Mouse (Mus musculus): Measurements from ENCODE around the gene Unc119. TPM values are rescaled to one million over a fixed set of nuclear protein-coding genes. Genes with fewer than 3 reads are reported as not detected.

The Unc119 gene
- polyA plus RNA-seq, 1 experiment from 2014 or later, result 68.6 TPM

DNA sequence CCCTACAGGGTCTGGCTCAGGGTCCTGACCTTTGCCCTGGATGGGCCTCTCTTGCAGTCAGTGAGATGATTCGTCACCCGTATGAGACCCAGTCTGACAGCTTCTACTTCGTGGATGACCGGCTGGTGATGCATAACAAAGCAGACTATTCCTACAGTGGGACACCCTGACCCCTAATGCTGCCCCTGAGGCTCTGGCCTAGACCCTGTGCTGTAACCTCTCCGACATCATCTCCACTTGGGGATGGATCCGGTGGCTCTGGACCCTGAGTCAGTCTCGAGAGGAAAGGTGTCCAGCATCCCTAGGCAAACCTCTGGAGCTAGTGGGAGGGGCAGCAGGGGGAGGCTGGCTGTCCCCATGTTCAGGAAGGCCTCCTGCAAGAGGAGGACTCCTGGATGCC lies 5.2 kb downstream of the Unc119 start:
- Histone ChIP-seq H3K4me1 (replicated peaks; ENCODE audit: control insufficient read depth, insufficient read depth, low read length) (peaks cover 18% of the 10 kb centered on the region), H3K27me3 (replicated peaks; ENCODE audit: control insufficient read depth, insufficient read depth, low read length) (no peaks in the 10 kb centered on the region), H3K4me3 (replicated peaks; ENCODE audit: low read length) (no peak overlapping the region), H3K4me2 (ENCODE audit: low read length) (no peak overlapping the region), H3K9ac (replicated peaks; ENCODE audit: low read depth, low read length) (no peak overlapping the region), H3K36me3 (ENCODE audit: control insufficient read depth, insufficient read depth) (no peaks in the 10 kb centered on the region), H3K27ac (ENCODE audit: low read length) (no peak overlapping the region), H3K9me3 (ENCODE audit: control insufficient read depth, low read length) (no peaks in the 10 kb centered on the region)
- 84% methylated on average over 7 of the region's 7 CpGs for WGBS
- ATAC-seq, result no peak

- Histone ChIP-seq H3K27me3 (replicated peaks; ENCODE audit: control insufficient read depth, insufficient read depth, low read length) (no peaks in the 10 kb centered on the region), H3K4me1 (replicated peaks; ENCODE audit: control insufficient read depth, insufficient read depth, low read length) (peaks cover 9% of the 10 kb centered on the region), H3K4me3 (replicated peaks; ENCODE audit: low read length) (no peak overlapping the region), H3K36me3 (ENCODE audit: control insufficient read depth, insufficient read depth) (no peaks in the 10 kb centered on the region), H3K4me2 (ENCODE audit: low read length) (no peak overlapping the region), H3K9ac (replicated peaks; ENCODE audit: low read depth, low read length) (no peak overlapping the region), H3K9me3 (ENCODE audit: control insufficient read depth, low read length) (no peaks in the 10 kb centered on the region), H3K27ac (ENCODE audit: low read length) (no peak overlapping the region)
- no peak for ATAC-seq
- 78% methylated on average over 4 of the region's 4 CpGs for WGBS
These were observed 6.4 kb downstream of the Unc119 start for GRCm38 (mm10) chr11:78349441-78350358.

GRCm38 (mm10) chr11:78353081-78353480 lies 9.8 kb downstream of the Unc119 start:
- Histone ChIP-seq H3K9ac (replicated peaks; ENCODE audit: low read depth, low read length) (no peak overlapping the region), H3K36me3 (ENCODE audit: control insufficient read depth, insufficient read depth) (no peaks in the 10 kb centered on the region), H3K27ac (ENCODE audit: low read length) (no peak overlapping the region), H3K27me3 (replicated peaks; ENCODE audit: control insufficient read depth, insufficient read depth, low read length) (no peaks in the 10 kb centered on the region), H3K4me3 (replicated peaks; ENCODE audit: low read length) (no peak overlapping the region), H3K4me2 (ENCODE audit: low read length) (no peak overlapping the region), H3K9me3 (ENCODE audit: control insufficient read depth, low read length) (no peaks in the 10 kb centered on the region), H3K4me1 (replicated peaks; ENCODE audit: control insufficient read depth, insufficient read depth, low read length) (no peaks in the 10 kb centered on the region)
- 93% methylated on average over 1 of the region's 1 CpGs for WGBS
- ATAC-seq, result no peak

DNA sequence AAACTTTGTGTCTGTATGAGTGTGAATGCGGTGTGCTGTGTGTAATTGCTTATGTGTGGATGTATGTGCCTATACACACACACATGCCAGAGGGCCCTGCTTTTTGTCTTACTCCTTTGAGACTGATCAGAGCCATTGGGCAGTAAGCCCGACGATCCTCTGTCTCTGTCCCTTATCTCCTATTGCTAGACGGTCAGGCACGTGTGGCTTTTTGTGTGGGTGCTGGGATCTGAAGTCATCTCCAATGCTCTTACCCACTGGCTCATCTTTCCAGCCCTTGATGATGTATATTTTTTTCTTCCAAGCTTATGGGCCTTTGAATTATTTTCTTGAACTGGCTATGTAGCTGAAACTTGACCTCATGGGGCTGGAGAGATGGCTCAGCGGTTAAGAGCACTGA lies 11.6 kb downstream of the Unc119 start:
- Histone ChIP-seq H3K27me3 (replicated peaks; ENCODE audit: control insufficient read depth, insufficient read depth, low read length) (no peaks in the 10 kb centered on the region), H3K4me1 (replicated peaks; ENCODE audit: control insufficient read depth, insufficient read depth, low read length) (no peaks in the 10 kb centered on the region; the same call in 1 of the 2 replicates), H3K9ac (replicated peaks; ENCODE audit: low read depth, low read length) (no peak overlapping the region), H3K36me3 (ENCODE audit: control insufficient read depth, insufficient read depth) (no peaks in the 10 kb centered on the region), H3K27ac (ENCODE audit: low read length) (no peak overlapping the region), H3K4me3 (replicated peaks; ENCODE audit: low read length) (no peak overlapping the region), H3K4me2 (ENCODE audit: low read length) (no peak overlapping the region), H3K9me3 (ENCODE audit: control insufficient read depth, low read length) (no peaks in the 10 kb centered on the region)
- 90% methylated on average over 6 of the region's 6 CpGs for WGBS
- ATAC-seq, result no peak

GRCm38 (mm10) chr11:78355471-78356238 lies 12.4 kb downstream of the Unc119 start:
- no peaks in the 10 kb centered on the region for H3K27me3 ChIP-seq (replicated peaks; ENCODE audit: control insufficient read depth, insufficient read depth, low read length)
- no peak overlapping the region for H3K4me3 ChIP-seq (replicated peaks; ENCODE audit: low read length)
- H3K4me1 ChIP-seq (replicated peaks; ENCODE audit: control insufficient read depth, insufficient read depth, low read length), result no peaks in the 10 kb centered on the region; the same call in 1 of the 2 replicates
- H3K9ac ChIP-seq (replicated peaks; ENCODE audit: low read depth, low read length), result no peak overlapping the region
- no peak overlapping the region for H3K27ac ChIP-seq (ENCODE audit: low read length)
- WGBS, result 30% methylated on average over 4 of the region's 4 CpGs
- H3K4me2 ChIP-seq (ENCODE audit: low read length), result no peak overlapping the region
- H3K36me3 ChIP-seq (ENCODE audit: control insufficient read depth, insufficient read depth), result no peaks in the 10 kb centered on the region
- peak; percentile 49; the same call in 1 of the 2 replicates for ATAC-seq
- H3K9me3 ChIP-seq (ENCODE audit: control insufficient read depth, low read length), result no peaks in the 10 kb centered on the region

GRCm38 (mm10) chr11:78358330-78359007 lies 15.2 kb downstream of the Unc119 start:
- Histone ChIP-seq H3K9me3 (ENCODE audit: control insufficient read depth, low read length) (no peaks in the 10 kb centered on the region), H3K9ac (replicated peaks; ENCODE audit: low read depth, low read length) (no peak overlapping the region), H3K27ac (ENCODE audit: low read length) (no peak overlapping the region), H3K4me1 (replicated peaks; ENCODE audit: control insufficient read depth, insufficient read depth, low read length) (no peaks in the 10 kb centered on the region; the same call in 1 of the 2 replicates), H3K4me2 (ENCODE audit: low read length) (no peak overlapping the region), H3K27me3 (replicated peaks; ENCODE audit: control insufficient read depth, insufficient read depth, low read length) (no peaks in the 10 kb centered on the region), H3K36me3 (ENCODE audit: control insufficient read depth, insufficient read depth) (no peaks in the 10 kb centered on the region), H3K4me3 (replicated peaks; ENCODE audit: low read length) (no peak overlapping the region)
- WGBS, result 14% methylated on average over 22 of the region's 22 CpGs
- no peak for ATAC-seq

GRCm38 (mm10) chr11:78360125-78360788 lies 17.0 kb downstream of the Unc119 start:
- Histone ChIP-seq H3K27me3 (replicated peaks; ENCODE audit: control insufficient read depth, insufficient read depth, low read length) (no peaks in the 10 kb centered on the region), H3K27ac (ENCODE audit: low read length) (no peak overlapping the region), H3K36me3 (ENCODE audit: control insufficient read depth, insufficient read depth) (no peaks in the 10 kb centered on the region), H3K4me3 (replicated peaks; ENCODE audit: low read length) (peak overlapping the region; percentile 26), H3K9ac (replicated peaks; ENCODE audit: low read depth, low read length) (0 out of 2 replicates have a peak overlapping the region, but pooled peaks have one; percentile 26), H3K4me1 (replicated peaks; ENCODE audit: control insufficient read depth, insufficient read depth, low read length) (no peaks in the 10 kb centered on the region; the same call in 1 of the 2 replicates), H3K9me3 (ENCODE audit: control insufficient read depth, low read length) (no peaks in the 10 kb centered on the region), H3K4me2 (ENCODE audit: low read length) (peak overlapping the region; percentile 49)
- peak; percentile 66 for ATAC-seq
- WGBS, result 14% methylated on average over 13 of the region's 13 CpGs

- ATAC-seq, result 0 out of 2 replicates have a peak, but pooled peaks have one; percentile 15
These were observed 17.5 kb downstream of the Unc119 start for GRCm38 (mm10) chr11:78360789-78361131.

More at GRCm38 (mm10) chr11:78360789-78361131, 17.5 kb downstream of the Unc119 start:
- Histone ChIP-seq H3K4me1 (replicated peaks; ENCODE audit: control insufficient read depth, insufficient read depth, low read length) (no peaks in the 10 kb centered on the region; the same call in 1 of the 2 replicates), H3K4me2 (ENCODE audit: low read length) (no peak overlapping the region), H3K9ac (replicated peaks; ENCODE audit: low read depth, low read length) (no peak overlapping the region), H3K27ac (ENCODE audit: low read length) (no peak overlapping the region), H3K27me3 (replicated peaks; ENCODE audit: control insufficient read depth, insufficient read depth, low read length) (no peaks in the 10 kb centered on the region), H3K9me3 (ENCODE audit: control insufficient read depth, low read length) (no peaks in the 10 kb centered on the region), H3K36me3 (ENCODE audit: control insufficient read depth, insufficient read depth) (no peaks in the 10 kb centered on the region), H3K4me3 (replicated peaks; ENCODE audit: low read length) (no peak overlapping the region)
- 57% methylated on average over 2 of the region's 2 CpGs for WGBS

Measured in forebrain, embryonic 16.5 days (tissue).